Mouse (Mus musculus) hindbrain, embryonic 16.5 days (tissue): ENCODE results near the gene Igflr1. TPM values are rescaled to one million over a fixed set of nuclear protein-coding genes. Genes with fewer than 3 reads are reported as not detected.
A peak's percentile ranks its signal among the peaks of the same experiment; 100 is the strongest.

ENCODE experiments used
- ATAC-seq: fragments of 200-750 bp; cut with Nextera tagmentation; 2 replicates; pipeline ENCODE4 v1.8.0; 2017; ENCODE audit warnings: moderate TSS enrichment, moderate library complexity
- H3K27ac ChIP-seq: fragments of 300-500 bp; sonication (generic); 2 replicates; pipeline ENCODE4 v1.5.1; 2014; ENCODE audit warnings: low read depth, mild to moderate bottlenecking, control low read depth, low read length, moderate library complexity
- H3K27me3 ChIP-seq: fragments of 300-500 bp; sonication (generic); replicated peaks from 2 replicates; pipeline ENCODE4 v1.6.1; 2014; ENCODE audit warnings: low read length; ENCODE audit not compliant: control insufficient read depth, insufficient read depth
- H3K36me3 ChIP-seq: fragments of 300-500 bp; sonication (generic); 2 replicates; pipeline ENCODE4 v1.6.1; 2014; ENCODE audit warnings: mild to moderate bottlenecking, low read length, moderate library complexity, mixed read lengths; ENCODE audit not compliant: control insufficient read depth, insufficient read depth
- H3K4me1 ChIP-seq: fragments of 300-500 bp; sonication (generic); 2 replicates; pipeline ENCODE4 v1.6.1; 2014; ENCODE audit warnings: low read depth, low read length; ENCODE audit not compliant: control insufficient read depth, insufficient read depth
- H3K4me2 ChIP-seq: fragments of 300-500 bp; sonication (generic); 2 replicates; pipeline ENCODE4 v1.6.1; 2014; ENCODE audit warnings: mild to moderate bottlenecking, low read length, control low read depth, moderate library complexity
- H3K4me3 ChIP-seq: fragments of 300-500 bp; sonication (generic); 2 replicates; pipeline ENCODE4 v1.5.1; 2014; ENCODE audit warnings: mild to moderate bottlenecking, low read length, control low read depth, moderate library complexity
- H3K9ac ChIP-seq: fragments of 300-500 bp; sonication (generic); 2 replicates; pipeline ENCODE4 v1.6.1; 2014; ENCODE audit warnings: low read depth, mild to moderate bottlenecking, control low read depth, low read length, moderate library complexity
- H3K9me3 ChIP-seq: fragments of 300-500 bp; sonication (generic); 2 replicates; pipeline ENCODE4 v1.6.1; 2014; ENCODE audit warnings: mild to moderate bottlenecking, low read length, moderate library complexity; ENCODE audit not compliant: control insufficient read depth
- WGBS: fragments of 180-500 bp; shearing (Covaris S2); extraction: QIAGEN DNeasy Blood & Tissue Kit; methylation state at CpG from one replicate; pipeline ENCODE4 v1.1.7; 2014; 5-methylcytosine and 5-hydroxymethylcytosine counted together
- polyA plus RNA-seq: library from polyadenylated mRNA; unstranded; fragments of >200 nt; fragmentation: Nextera tagmentation; extraction: Ambion mirVana; gene quantifications from 2 replicates; pipeline ENCODE4 v1.2.1, GENCODE M21; 2015

Gene Igflr1
- polyA plus RNA-seq, 1 experiment from 2014 or later: 6.8 TPM

DNA sequence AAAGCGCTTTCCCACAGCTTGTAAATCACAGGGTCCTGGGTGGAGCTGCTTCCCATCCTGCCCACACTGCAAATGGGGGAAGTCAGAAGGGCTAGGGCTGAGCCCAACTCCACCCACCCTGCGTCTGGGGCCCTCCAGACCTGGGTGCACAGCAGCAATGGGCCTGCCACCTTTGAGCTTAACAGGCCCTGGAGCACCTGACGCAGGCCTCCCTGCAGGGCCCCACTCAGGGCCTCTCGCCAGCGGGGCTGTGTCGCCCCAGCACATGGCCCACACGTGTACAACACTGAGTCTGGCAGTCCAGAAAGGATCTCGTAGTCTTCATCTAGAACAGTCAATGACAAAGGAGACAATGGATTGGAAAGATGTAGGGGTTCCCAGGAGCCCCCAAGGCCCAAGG is 14.7 kb downstream of the Igflr1 start:
- WGBS: 94% methylated on average over 8 of the region's 8 CpGs
- H3K9ac ChIP-seq: no peak overlapping the region
- no peak for ATAC-seq
- H3K4me3 ChIP-seq: no peak overlapping the region
- H3K9me3 ChIP-seq: no peaks in the 10 kb centered on the region
- no peaks in the 10 kb centered on the region for H3K4me1 ChIP-seq
- no peaks in the 10 kb centered on the region for H3K27me3 ChIP-seq
- peaks cover 84% of the 10 kb centered on the region for H3K36me3 ChIP-seq
- no peak overlapping the region for H3K4me2 ChIP-seq
- no peak overlapping the region for H3K27ac ChIP-seq

DNA sequence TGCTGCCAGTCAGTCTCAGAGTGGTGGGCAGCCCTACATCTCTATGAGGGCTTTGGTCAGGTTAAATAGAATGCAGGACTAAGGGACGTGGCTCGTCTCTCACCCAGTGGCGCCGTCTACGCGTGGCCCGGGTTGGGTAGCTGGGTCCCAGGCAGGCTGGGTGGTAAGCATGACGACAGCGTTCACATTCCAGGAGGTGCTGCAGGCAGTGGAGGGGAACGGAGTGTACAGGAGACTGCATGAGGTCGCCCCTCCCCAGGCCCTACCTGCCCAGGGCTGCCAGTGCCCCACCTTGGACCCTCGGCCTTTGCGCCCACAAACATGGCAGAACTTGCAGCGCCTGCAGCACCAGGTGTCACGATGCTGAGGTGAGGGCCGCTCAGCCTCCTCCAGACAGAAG is 16.3 kb downstream of the Igflr1 start:
- no peak for ATAC-seq
- WGBS: 92% methylated on average over 16 of the region's 16 CpGs

DNA sequence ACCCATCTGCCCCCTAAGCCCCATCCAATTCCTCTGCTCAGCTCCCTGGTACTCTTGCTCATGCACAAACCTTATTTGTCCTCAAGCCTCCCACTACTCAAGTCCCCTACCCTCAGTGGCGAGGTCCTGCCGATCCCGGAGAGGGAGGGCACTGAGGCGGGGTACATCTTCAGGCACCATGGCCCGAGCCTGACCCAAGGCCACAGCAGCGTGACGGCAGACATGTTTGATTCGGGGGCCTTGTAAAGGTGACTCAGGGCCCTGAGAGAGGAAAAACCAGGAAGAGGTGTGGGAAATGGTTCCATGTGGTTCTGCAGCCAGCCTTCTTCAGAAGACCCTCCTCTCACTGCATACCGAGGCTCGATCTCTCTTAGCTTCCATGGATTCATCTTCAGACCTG is 19.1 kb downstream of the Igflr1 start:
- 93% methylated on average over 10 of the region's 10 CpGs for WGBS
- Histone ChIP-seq H3K4me1 (peaks cover 13% of the 10 kb centered on the region), H3K4me3 (no peak overlapping the region), H3K27me3 (no peaks in the 10 kb centered on the region), H3K9ac (no peak overlapping the region), H3K4me2 (no peak overlapping the region), H3K36me3 (peaks cover 58% of the 10 kb centered on the region), H3K9me3 (no peaks in the 10 kb centered on the region), H3K27ac (no peak overlapping the region)
- ATAC-seq: no peak

More for the DNA sequence above, 16.3 kb downstream of the Igflr1 start:
- Histone ChIP-seq H3K4me1 (peaks cover 3% of the 10 kb centered on the region), H3K9me3 (no peaks in the 10 kb centered on the region), H3K27me3 (no peaks in the 10 kb centered on the region), H3K9ac (no peak overlapping the region), H3K4me3 (no peak overlapping the region), H3K27ac (no peak overlapping the region), H3K36me3 (peaks cover 82% of the 10 kb centered on the region), H3K4me2 (no peak overlapping the region)

DNA sequence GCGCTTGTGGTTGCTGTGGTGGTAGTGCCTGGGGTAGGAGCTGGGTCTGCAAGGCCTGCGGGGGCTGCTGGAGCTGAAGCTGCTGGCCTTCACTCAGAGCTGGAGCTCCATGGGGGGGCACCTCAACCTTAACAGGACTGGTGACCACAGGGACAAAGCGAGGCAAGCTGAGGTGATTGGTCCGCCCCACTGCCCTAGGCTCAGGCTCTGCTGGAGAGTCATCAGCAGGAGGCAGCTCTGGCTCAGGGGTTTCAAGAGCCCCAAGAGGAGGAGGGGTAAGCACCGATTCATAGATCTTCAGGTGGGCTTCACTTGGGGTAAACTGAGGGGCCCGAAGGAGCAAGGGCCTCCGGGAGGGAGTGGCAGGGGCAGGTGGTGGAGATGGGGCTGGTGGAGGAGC is 19.9 kb downstream of the Igflr1 start:
- Histone ChIP-seq H3K4me3 (no peak overlapping the region), H3K4me1 (peaks cover 19% of the 10 kb centered on the region), H3K27me3 (no peaks in the 10 kb centered on the region), H3K36me3 (peaks cover 50% of the 10 kb centered on the region), H3K4me2 (no peak overlapping the region), H3K9ac (no peak overlapping the region), H3K9me3 (no peaks in the 10 kb centered on the region), H3K27ac (no peak overlapping the region)
- ATAC-seq: no peak
- 97% methylated on average over 7 of the region's 7 CpGs for WGBS

- WGBS: 88% methylated on average over 28 of the region's 28 CpGs
- ATAC-seq: no peak
- Histone ChIP-seq H3K27ac (peak overlapping the region; percentile 7; the same call in 1 of the 2 replicates), H3K9ac (peak overlapping the region; percentile 27; the same call in 1 of the 2 replicates), H3K36me3 (peaks cover 40% of the 10 kb centered on the region), H3K4me2 (peak overlapping the region; percentile 83; the same call in 1 of the 2 replicates), H3K4me1 (peaks cover 19% of the 10 kb centered on the region), H3K4me3 (no peak overlapping the region), H3K27me3 (no peaks in the 10 kb centered on the region), H3K9me3 (no peaks in the 10 kb centered on the region)
Measured at GRCm38 (mm10) chr7:30586455-30587020, 21.3 kb downstream of the Igflr1 start.

GRCm38 (mm10) chr7:30587842-30588667 is 22.8 kb downstream of the Igflr1 start:
- Histone ChIP-seq H3K27ac (peak overlapping the region; percentile 93), H3K36me3 (peaks cover 26% of the 10 kb centered on the region), H3K27me3 (no peaks in the 10 kb centered on the region), H3K4me1 (peaks cover 19% of the 10 kb centered on the region), H3K9me3 (no peaks in the 10 kb centered on the region), H3K4me3 (peak overlapping the region; percentile 97), H3K4me2 (peak overlapping the region; percentile 83), H3K9ac (peak overlapping the region; percentile 100)
- ATAC-seq: peak; percentile 25
- 0% methylated on average over 56 of the region's 67 CpGs for WGBS

DNA sequence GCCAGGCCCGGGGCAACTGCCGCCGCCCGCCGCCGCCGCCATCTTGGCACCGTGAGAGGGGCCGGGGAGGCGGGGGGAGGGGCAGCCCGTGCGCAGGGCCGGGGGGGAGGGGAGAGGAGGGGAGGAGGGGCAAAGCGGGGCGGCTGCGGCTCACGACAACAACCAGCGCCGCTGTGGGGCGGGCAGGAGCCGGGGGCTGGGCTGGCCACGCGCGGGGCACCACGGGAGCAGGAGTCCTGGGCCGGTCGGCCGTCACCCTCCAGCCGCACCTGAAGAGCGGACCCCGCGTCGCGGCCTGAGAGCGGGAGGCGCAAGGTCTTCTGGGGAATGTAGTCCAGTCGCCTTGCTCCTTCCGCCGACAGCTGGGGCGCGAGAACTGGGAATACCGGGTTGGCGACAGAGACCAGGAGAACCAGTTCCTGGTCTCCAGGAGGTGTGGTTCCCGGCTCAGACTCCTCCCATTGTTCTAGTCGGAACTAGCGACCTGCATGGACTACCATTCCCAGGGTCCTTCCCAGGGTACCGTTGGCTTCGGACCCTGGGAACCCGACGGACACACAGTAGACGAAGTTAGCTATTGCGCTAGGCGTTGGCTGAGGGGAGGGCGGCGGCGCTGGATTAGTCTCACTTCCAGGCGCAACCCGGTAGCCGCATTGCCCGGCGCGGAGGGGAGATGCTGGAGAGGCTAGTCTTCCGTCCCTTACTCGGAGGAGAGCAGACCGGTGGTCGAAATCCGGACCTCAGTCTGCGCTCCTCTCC is 23.6 kb downstream of the Igflr1 start, which contains the start of gene Kmt2b:
Gene Kmt2b (minus strand): TSS at position 51 of the 759 bp plus-strand sequence.
- H3K36me3 ChIP-seq: peaks cover 18% of the 10 kb centered on the region
- peak within 1 kb of the TSS; percentile 84 for H3K4me2 ChIP-seq
- under 1% methylated on average over 53 of the region's 68 CpGs for WGBS
- no peaks in the 10 kb centered on the region for H3K27me3 ChIP-seq
- H3K27ac ChIP-seq: peak within 1 kb of the TSS; percentile 93
- peaks cover 19% of the 10 kb centered on the region for H3K4me1 ChIP-seq
- H3K9ac ChIP-seq: peak within 1 kb of the TSS; percentile 100
- no peaks in the 10 kb centered on the region for H3K9me3 ChIP-seq
- peak; percentile 96 for ATAC-seq
- peak within 1 kb of the TSS; percentile 97 for H3K4me3 ChIP-seq

- no peaks in the 10 kb centered on the region for H3K9me3 ChIP-seq
- H3K4me2 ChIP-seq: peak overlapping the region; percentile 84
- peaks cover 15% of the 10 kb centered on the region for H3K36me3 ChIP-seq
- WGBS: 27% methylated on average over 40 of the region's 40 CpGs
- peak overlapping the region; percentile 97 for H3K4me3 ChIP-seq
- ATAC-seq: peak; percentile 62
- peaks cover 19% of the 10 kb centered on the region for H3K4me1 ChIP-seq
- H3K27ac ChIP-seq: peak overlapping the region; percentile 93
- H3K9ac ChIP-seq: peak overlapping the region; percentile 100
- H3K27me3 ChIP-seq: no peaks in the 10 kb centered on the region
Measured at GRCm38 (mm10) chr7:30589435-30590301, 24.4 kb downstream of the Igflr1 start.
